Mouse (Mus musculus): ENCODE measurements at regions not wholly inside any gene's neighbourhood (a gene's known extent, or its start where the extent isn't known, plus 50 kb on each side); places are given as distances from the start of the nearest gene placed in this dataset.

GRCm38 (mm10) chr12:110035171-110035570 lies 243.7 kb upstream of the Dio3 start:
- no peak for TF ChIP-seq POLR2A (IDR thresholded peaks at IDR 0.05; ENCODE audit: extremely low read depth, insufficient read depth, low read length)
- no peak for TF ChIP-seq CTCF (IDR thresholded peaks at IDR 0.05; ENCODE audit: extremely low read depth, insufficient read depth, low read length)

Data from cortical plate, adult 2 months (tissue).